Mouse (Mus musculus): ENCODE measurements at regions not wholly inside any gene's neighbourhood (a gene's known extent, or its start where the extent isn't known, plus 50 kb on each side); places are given as distances from the start of the nearest gene placed in this dataset.

DNA sequence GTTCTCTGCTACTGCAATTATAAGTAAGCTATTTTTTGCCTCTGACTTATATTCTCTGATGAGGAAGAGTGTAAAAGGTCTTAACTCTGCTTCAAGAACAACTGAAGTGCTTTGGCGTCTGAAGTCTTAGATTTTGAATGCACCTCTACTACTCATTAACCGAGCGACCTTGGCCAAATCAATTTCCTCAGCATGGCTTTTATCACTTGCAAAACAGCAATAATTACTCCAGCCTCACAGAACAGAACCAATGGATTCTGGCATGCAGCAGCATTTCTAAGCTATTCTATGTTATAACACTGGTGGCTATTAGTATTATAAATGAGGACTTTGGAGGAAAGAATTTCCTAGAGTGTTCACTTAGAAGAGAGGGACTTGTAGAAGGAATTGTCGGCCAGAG lies 462.9 kb upstream of the Cited2 start:
- Histone ChIP-seq H3K27ac (no peak overlapping the region), H3K4me2 (no peak overlapping the region), H3K9ac (no peak overlapping the region), H3K36me3 (no peaks in the 10 kb centered on the region), H3K4me3 (no peak overlapping the region), H3K4me1 (peaks cover 16% of the 10 kb centered on the region; the same call in 1 of the 2 replicates), H3K27me3 (no peaks in the 10 kb centered on the region), H3K9me3 (peaks cover 3% of the 10 kb centered on the region)
- no peak for ATAC-seq (ENCODE audit: insufficient number of reproducible peaks, insufficient read depth, low FRiP score, low TSS enrichment, low read depth)
- WGBS: 76% methylated on average over 4 of the region's 4 CpGs

DNA sequence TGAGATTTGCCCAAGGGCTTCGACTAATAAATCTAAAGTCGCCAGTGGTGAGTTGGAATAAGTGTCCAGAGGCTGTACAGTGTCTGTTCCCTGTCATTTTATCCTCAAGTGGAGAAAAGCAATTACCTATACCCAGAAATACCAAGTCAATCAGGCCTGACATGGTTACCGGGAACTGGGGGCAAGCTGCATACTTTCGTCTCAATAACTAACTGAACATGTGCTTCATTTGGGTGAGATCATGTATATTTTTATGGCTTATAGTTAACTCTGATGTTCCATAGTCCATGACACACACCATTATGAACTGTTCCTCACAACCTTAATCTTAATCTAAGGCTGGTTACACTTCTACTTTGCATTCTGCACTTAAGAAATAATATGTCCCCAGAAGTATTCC lies 462.4 kb upstream of the Cited2 start:
- ATAC-seq (ENCODE audit: insufficient number of reproducible peaks, insufficient read depth, low FRiP score, low TSS enrichment, low read depth): no peak

GRCm38 (mm10) chr10:17261192-17261824 lies 461.7 kb upstream of the Cited2 start:
- Histone ChIP-seq H3K4me1 (peaks cover 12% of the 10 kb centered on the region; the same call in 1 of the 2 replicates), H3K4me2 (no peak overlapping the region; the same call in 1 of the 2 replicates), H3K27ac (no peak overlapping the region; the same call in 1 of the 2 replicates), H3K9me3 (peaks cover 3% of the 10 kb centered on the region), H3K36me3 (no peaks in the 10 kb centered on the region), H3K4me3 (no peak overlapping the region), H3K9ac (no peak overlapping the region), H3K27me3 (no peaks in the 10 kb centered on the region)
- ATAC-seq (ENCODE audit: insufficient number of reproducible peaks, insufficient read depth, low FRiP score, low TSS enrichment, low read depth): no peak
- 30% methylated on average over 4 of the region's 4 CpGs for WGBS

More for the DNA sequence above, 462.4 kb upstream of the Cited2 start:
- Histone ChIP-seq H3K4me2 (no peak overlapping the region), H3K4me3 (no peak overlapping the region), H3K9me3 (peaks cover 3% of the 10 kb centered on the region), H3K27ac (no peak overlapping the region), H3K36me3 (no peaks in the 10 kb centered on the region), H3K9ac (no peak overlapping the region), H3K27me3 (no peaks in the 10 kb centered on the region), H3K4me1 (peaks cover 14% of the 10 kb centered on the region; the same call in 1 of the 2 replicates)
- 52% methylated on average over 4 of the region's 4 CpGs for WGBS

- Histone ChIP-seq H3K9ac (no peak overlapping the region), H3K9me3 (peaks cover 3% of the 10 kb centered on the region), H3K27me3 (no peaks in the 10 kb centered on the region), H3K4me2 (no peak overlapping the region; the same call in 1 of the 2 replicates), H3K36me3 (no peaks in the 10 kb centered on the region), H3K4me3 (no peak overlapping the region), H3K4me1 (peaks cover 10% of the 10 kb centered on the region; the same call in 1 of the 2 replicates), H3K27ac (no peak overlapping the region; the same call in 1 of the 2 replicates)
- 17% methylated on average over 3 of the region's 3 CpGs for WGBS
- no peak for ATAC-seq (ENCODE audit: insufficient number of reproducible peaks, insufficient read depth, low FRiP score, low TSS enrichment, low read depth)
Measured at GRCm38 (mm10) chr10:17261825-17262205, 461.2 kb upstream of the Cited2 start.

DNA sequence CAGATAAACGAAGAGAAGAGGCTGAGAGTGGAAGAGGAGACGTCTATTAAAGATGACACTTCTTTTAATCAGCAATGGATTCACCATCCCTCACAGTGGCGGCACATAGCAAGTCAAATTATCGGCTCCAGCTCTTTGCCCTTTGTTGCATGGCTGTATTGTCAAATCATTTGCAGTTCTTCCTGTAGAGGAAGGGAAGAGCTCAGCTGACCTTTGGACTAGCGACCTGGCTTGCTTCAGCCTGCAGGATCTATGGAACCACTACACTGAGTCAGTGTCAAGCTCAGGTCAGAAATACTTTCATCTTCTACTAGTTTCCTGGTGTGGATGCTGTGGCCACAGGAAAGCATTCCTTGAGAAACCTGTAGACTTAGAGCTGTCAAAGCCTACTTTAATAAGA lies 450.4 kb upstream of the Cited2 start:
- no peaks in the 10 kb centered on the region for H3K9me3 ChIP-seq
- no peak overlapping the region for H3K27ac ChIP-seq
- no peak overlapping the region for H3K4me2 ChIP-seq
- no peaks in the 10 kb centered on the region for H3K36me3 ChIP-seq
- no peak overlapping the region for H3K9ac ChIP-seq
- no peak overlapping the region for H3K4me3 ChIP-seq
- no peak for ATAC-seq (ENCODE audit: insufficient number of reproducible peaks, insufficient read depth, low FRiP score, low TSS enrichment, low read depth)
- no peaks in the 10 kb centered on the region for H3K27me3 ChIP-seq
- 69% methylated on average over 5 of the region's 5 CpGs for WGBS
- no peaks in the 10 kb centered on the region for H3K4me1 ChIP-seq

GRCm38 (mm10) chr10:17273855-17274254 lies 449.2 kb upstream of the Cited2 start:
- ATAC-seq (ENCODE audit: insufficient number of reproducible peaks, insufficient read depth, low FRiP score, low TSS enrichment, low read depth): no peak
- WGBS: 84% methylated on average over 3 of the region's 3 CpGs
- H3K4me2 ChIP-seq: no peak overlapping the region
- H3K27me3 ChIP-seq: no peaks in the 10 kb centered on the region
- H3K36me3 ChIP-seq: no peaks in the 10 kb centered on the region
- no peaks in the 10 kb centered on the region for H3K9me3 ChIP-seq
- H3K27ac ChIP-seq: no peak overlapping the region
- no peak overlapping the region for H3K4me3 ChIP-seq
- no peak overlapping the region for H3K9ac ChIP-seq
- H3K4me1 ChIP-seq: no peaks in the 10 kb centered on the region

DNA sequence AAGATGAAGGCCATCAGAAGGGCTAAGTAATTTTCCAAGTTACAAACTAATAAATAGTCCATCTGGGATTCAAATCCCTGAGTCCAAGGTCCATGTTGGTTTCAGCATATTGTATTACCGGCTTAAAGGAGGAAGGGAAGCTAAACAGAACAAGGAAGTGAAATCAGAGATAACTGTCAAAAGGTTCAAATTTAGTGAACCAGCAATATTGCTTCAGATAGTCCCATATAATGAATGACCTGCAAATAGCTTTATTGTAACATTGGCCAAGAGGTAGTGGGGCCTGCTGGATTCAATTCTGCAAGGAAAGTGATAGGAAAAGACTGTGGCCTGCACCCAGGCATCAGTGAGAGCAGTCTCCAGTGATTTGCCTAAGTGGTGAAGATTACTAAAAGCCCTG lies 447.8 kb upstream of the Cited2 start:
- Histone ChIP-seq H3K4me2 (no peak overlapping the region), H3K27me3 (no peaks in the 10 kb centered on the region), H3K9me3 (no peaks in the 10 kb centered on the region), H3K4me1 (no peaks in the 10 kb centered on the region), H3K9ac (no peak overlapping the region), H3K36me3 (no peaks in the 10 kb centered on the region), H3K27ac (no peak overlapping the region), H3K4me3 (no peak overlapping the region)
- 67% methylated on average over 1 of the region's 1 CpGs for WGBS
- no peak for ATAC-seq (ENCODE audit: insufficient number of reproducible peaks, insufficient read depth, low FRiP score, low TSS enrichment, low read depth)

DNA sequence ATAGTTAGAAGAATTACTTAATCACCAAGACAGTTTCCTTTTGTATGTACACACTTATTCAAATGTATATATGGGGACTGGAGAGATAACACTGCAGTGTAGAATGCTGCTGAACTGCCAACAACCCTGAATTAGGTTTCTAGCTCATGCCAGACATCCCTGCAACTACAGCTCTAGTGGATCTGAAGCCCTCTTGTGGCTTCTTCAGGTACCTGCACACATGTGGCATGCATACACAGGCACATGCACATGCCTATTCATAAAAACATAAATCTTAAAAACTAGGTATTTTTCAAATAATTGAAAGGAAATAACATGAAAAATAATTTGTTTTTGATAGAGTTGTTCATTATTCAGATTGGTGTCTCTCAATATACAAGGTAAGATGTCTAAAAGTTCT lies 445.1 kb upstream of the Cited2 start:
- no peak for ATAC-seq (ENCODE audit: insufficient number of reproducible peaks, insufficient read depth, low FRiP score, low TSS enrichment, low read depth)
- H3K36me3 ChIP-seq: no peaks in the 10 kb centered on the region
- no peaks in the 10 kb centered on the region for H3K9me3 ChIP-seq
- H3K4me3 ChIP-seq: no peak overlapping the region
- H3K27me3 ChIP-seq: no peaks in the 10 kb centered on the region
- no peak overlapping the region for H3K9ac ChIP-seq
- no peak overlapping the region for H3K27ac ChIP-seq
- H3K4me2 ChIP-seq: no peak overlapping the region
- no peaks in the 10 kb centered on the region for H3K4me1 ChIP-seq

- no peak for ATAC-seq (ENCODE audit: insufficient number of reproducible peaks, insufficient read depth, low FRiP score, low TSS enrichment, low read depth)
- Histone ChIP-seq H3K4me2 (no peak overlapping the region), H3K27me3 (no peaks in the 10 kb centered on the region), H3K4me1 (peaks cover 5% of the 10 kb centered on the region), H3K9me3 (no peaks in the 10 kb centered on the region), H3K9ac (no peak overlapping the region), H3K27ac (no peak overlapping the region), H3K4me3 (no peak overlapping the region), H3K36me3 (no peaks in the 10 kb centered on the region)
- WGBS: 93% methylated on average over 5 of the region's 5 CpGs
Measured at GRCm38 (mm10) chr10:17284858-17285257, 438.2 kb upstream of the Cited2 start.

- Histone ChIP-seq H3K4me3 (no peak overlapping the region), H3K4me1 (peaks cover 5% of the 10 kb centered on the region), H3K9ac (no peak overlapping the region), H3K27me3 (no peaks in the 10 kb centered on the region), H3K36me3 (no peaks in the 10 kb centered on the region), H3K27ac (no peak overlapping the region), H3K4me2 (no peak overlapping the region), H3K9me3 (no peaks in the 10 kb centered on the region)
- ATAC-seq (ENCODE audit: insufficient number of reproducible peaks, insufficient read depth, low FRiP score, low TSS enrichment, low read depth): no peak
- 80% methylated on average over 2 of the region's 2 CpGs for WGBS
Measured at GRCm38 (mm10) chr10:17287141-17287540, 435.9 kb upstream of the Cited2 start.

GRCm38 (mm10) chr10:17288231-17288630 lies 434.8 kb upstream of the Cited2 start:
- 17% methylated on average over 2 of the region's 2 CpGs for WGBS
- no peaks in the 10 kb centered on the region for H3K9me3 ChIP-seq
- H3K27ac ChIP-seq: no peak overlapping the region
- no peak overlapping the region for H3K4me3 ChIP-seq
- H3K9ac ChIP-seq: no peak overlapping the region
- H3K4me2 ChIP-seq: no peak overlapping the region
- no peaks in the 10 kb centered on the region for H3K27me3 ChIP-seq
- peaks cover 5% of the 10 kb centered on the region for H3K4me1 ChIP-seq
- no peaks in the 10 kb centered on the region for H3K36me3 ChIP-seq
- ATAC-seq (ENCODE audit: insufficient number of reproducible peaks, insufficient read depth, low FRiP score, low TSS enrichment, low read depth): no peak

- no peak overlapping the region for H3K4me2 ChIP-seq
- WGBS: 84% methylated on average over 6 of the region's 6 CpGs
- H3K4me1 ChIP-seq: peaks cover 5% of the 10 kb centered on the region
- no peaks in the 10 kb centered on the region for H3K9me3 ChIP-seq
- ATAC-seq (ENCODE audit: insufficient number of reproducible peaks, insufficient read depth, low FRiP score, low TSS enrichment, low read depth): no peak
- H3K27ac ChIP-seq: no peak overlapping the region
- H3K27me3 ChIP-seq: no peaks in the 10 kb centered on the region
- no peak overlapping the region for H3K9ac ChIP-seq
- no peaks in the 10 kb centered on the region for H3K36me3 ChIP-seq
- no peak overlapping the region for H3K4me3 ChIP-seq
Measured at GRCm38 (mm10) chr10:17292331-17292730, 430.7 kb upstream of the Cited2 start.

Measured in embryonic facial prominence, embryonic 13.5 days (tissue).